Mouse (Mus musculus): Measurements from ENCODE around the gene Trim26. TPM values are rescaled to one million over a fixed set of nuclear protein-coding genes. Genes with fewer than 3 reads are reported as not detected.

Gene Trim26
- polyA plus RNA-seq, 1 experiment = 49.5 TPM

DNA sequence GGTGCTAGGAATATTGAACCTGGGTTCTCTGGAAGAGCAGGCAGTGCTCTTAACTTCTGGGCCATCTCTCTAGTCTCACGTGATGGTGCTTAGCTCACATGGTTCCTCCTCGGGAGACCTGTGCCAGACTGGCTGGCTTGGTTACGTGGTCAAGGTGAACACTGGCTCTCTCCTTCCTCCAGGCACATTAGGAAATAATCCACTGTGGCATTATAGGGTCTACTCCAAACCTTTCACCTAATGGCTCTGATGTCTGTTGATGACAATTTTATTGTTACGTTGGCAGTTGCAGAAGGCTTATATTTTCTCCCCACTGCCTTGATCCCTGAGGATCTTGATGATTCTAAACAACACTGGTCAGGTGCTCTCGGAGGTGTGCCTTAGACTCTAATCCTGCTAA, 12.0 kb downstream of the Trim26 start:
- TF ChIP-seq CTCF (IDR thresholded peaks at IDR 0.05; ENCODE audit: borderline replicate concordance, insufficient read depth, low read length) (no peak), POLR2A (IDR thresholded peaks at IDR 0.05; ENCODE audit: low read depth, low read length) (no peak)
- Histone ChIP-seq H3K27ac (ENCODE audit: insufficient read depth, low read length) (no peak overlapping the region), H3K4me3 (ENCODE audit: insufficient read depth, low read length) (no peak overlapping the region), H3K4me1 (ENCODE audit: control insufficient read depth, insufficient read depth, low read length) (peaks cover 4% of the 10 kb centered on the region; the same call in 1 of the 2 replicates)

DNA sequence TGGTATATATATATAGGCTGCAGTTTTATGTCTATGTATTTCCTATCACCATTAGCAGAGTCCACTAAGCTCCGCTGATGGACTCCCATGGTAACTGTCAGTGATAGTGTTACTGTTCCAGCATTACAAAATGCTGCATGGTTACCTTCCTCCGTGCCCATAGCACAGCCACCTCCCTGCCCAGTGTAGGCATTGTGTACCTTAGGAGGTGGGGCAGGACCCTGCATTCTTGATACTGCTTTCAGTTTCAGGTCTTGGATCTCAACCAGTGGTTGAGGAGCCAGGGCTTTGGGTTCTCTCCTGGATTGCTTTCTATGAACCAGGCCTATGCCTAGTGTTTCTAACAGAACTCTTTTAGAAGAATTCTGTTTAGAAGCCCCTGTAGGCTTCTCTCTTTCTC, 13.1 kb downstream of the Trim26 start:
- TF ChIP-seq CTCF (IDR thresholded peaks at IDR 0.05; ENCODE audit: borderline replicate concordance, insufficient read depth, low read length) = no peak
- TF ChIP-seq POLR2A (IDR thresholded peaks at IDR 0.05; ENCODE audit: low read depth, low read length) = no peak
- H3K27ac ChIP-seq (ENCODE audit: insufficient read depth, low read length) = no peak overlapping the region
- H3K4me3 ChIP-seq (ENCODE audit: insufficient read depth, low read length) = no peak overlapping the region
- no peaks in the 10 kb centered on the region; the same call in 1 of the 2 replicates for H3K4me1 ChIP-seq (ENCODE audit: control insufficient read depth, insufficient read depth, low read length)

DNA sequence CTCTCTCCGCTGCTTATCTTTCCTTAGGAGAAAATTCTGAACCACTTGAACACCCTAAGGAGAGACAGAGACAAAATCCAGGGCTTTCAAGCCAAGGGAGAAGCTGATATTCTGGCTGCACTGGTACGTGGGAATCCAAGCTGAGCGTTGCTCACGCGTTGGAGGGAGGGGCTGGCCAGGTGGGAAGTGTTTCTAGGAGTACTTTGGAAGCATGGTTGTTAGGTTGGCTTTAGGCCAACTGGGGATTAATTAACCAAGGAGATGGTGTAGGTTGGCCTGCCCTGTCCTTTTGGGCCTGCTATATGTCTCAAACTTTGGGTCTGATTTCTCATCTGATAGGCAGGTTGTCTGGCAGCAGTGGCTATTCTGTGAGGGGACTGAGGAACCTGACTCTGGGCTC, 14.3 kb downstream of the Trim26 start:
- no peaks in the 10 kb centered on the region for H3K4me1 ChIP-seq (ENCODE audit: control insufficient read depth, insufficient read depth, low read length)
- H3K27ac ChIP-seq (ENCODE audit: insufficient read depth, low read length) = no peak overlapping the region
- no peak overlapping the region for H3K4me3 ChIP-seq (ENCODE audit: insufficient read depth, low read length)
- TF ChIP-seq CTCF (IDR thresholded peaks at IDR 0.05; ENCODE audit: borderline replicate concordance, insufficient read depth, low read length) = no peak

DNA sequence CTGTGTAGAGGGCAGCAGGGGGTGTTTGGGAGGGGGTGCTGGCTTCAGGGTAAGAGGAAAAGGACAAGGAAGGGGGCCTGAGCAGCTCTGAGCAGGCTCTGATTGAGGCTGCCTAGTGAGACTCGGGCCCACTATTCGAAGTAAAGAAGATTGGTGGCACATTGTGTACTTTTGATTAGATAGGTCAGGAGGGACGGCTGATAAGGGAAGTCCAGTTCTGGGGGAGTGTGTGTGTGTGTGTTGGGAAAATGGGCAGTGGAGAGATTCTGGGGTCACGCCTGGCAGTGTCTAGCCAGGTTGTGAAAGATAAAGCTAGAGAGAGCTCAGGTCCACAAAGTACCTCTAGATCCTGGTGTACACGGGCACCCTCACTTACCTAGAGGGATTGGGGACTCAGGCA, 14.7 kb downstream of the Trim26 start:
- Histone ChIP-seq H3K4me1 (ENCODE audit: control insufficient read depth, insufficient read depth, low read length) (no peaks in the 10 kb centered on the region), H3K27ac (ENCODE audit: insufficient read depth, low read length) (no peak overlapping the region), H3K4me3 (ENCODE audit: insufficient read depth, low read length) (no peak overlapping the region)
- TF ChIP-seq CTCF (IDR thresholded peaks at IDR 0.05; ENCODE audit: borderline replicate concordance, insufficient read depth, low read length) (no peak), POLR2A (IDR thresholded peaks at IDR 0.05; ENCODE audit: low read depth, low read length) (no peak)

DNA sequence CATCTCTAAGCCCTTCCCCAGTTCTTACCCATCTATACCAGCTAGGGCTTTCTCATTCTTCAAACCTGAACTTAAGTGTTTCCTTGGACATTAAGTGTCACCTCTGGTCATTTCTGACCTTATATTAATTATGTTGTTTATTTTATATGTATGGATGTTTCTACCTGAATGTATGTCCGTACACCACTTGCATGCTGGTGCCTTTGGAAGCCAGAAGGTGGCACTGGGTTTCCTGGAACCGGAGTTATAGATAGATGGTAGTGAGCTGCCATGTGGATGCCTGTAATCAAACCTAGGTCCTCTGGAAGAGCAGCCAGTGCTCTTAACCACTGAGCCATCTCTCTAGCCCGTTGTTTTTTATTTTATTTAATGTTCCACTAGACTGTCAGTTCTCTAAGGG, 18.6 kb downstream of the Trim26 start:
- no peak overlapping the region for H3K27ac ChIP-seq (ENCODE audit: insufficient read depth, low read length)
- H3K4me1 ChIP-seq (ENCODE audit: control insufficient read depth, insufficient read depth, low read length) = no peaks in the 10 kb centered on the region
- TF ChIP-seq POLR2A (IDR thresholded peaks at IDR 0.05; ENCODE audit: low read depth, low read length) (no peak), CTCF (IDR thresholded peaks at IDR 0.05; ENCODE audit: borderline replicate concordance, insufficient read depth, low read length) (no peak)
- no peak overlapping the region for H3K4me3 ChIP-seq (ENCODE audit: insufficient read depth, low read length)

DNA sequence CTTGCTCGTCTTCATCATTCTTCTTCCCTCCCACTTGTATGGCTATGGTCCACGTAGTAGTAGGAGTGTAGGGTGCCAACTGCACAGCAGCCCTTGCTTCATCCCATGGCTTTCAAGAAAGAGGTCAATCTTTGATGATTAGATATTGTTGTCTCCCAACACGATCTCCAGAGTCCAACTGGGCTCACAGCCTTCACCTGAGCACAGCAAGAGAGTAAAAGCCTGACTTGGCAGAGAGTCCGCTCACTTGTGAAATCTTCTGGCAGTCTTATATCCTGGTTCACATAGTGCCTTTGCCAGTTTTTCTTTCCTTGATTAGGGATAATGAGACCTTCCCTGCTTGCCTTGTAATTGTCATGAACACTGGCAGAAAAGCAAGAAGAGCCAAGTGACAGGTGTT, 19.3 kb downstream of the Trim26 start:
- no peak overlapping the region for H3K27ac ChIP-seq (ENCODE audit: insufficient read depth, low read length)

DNA sequence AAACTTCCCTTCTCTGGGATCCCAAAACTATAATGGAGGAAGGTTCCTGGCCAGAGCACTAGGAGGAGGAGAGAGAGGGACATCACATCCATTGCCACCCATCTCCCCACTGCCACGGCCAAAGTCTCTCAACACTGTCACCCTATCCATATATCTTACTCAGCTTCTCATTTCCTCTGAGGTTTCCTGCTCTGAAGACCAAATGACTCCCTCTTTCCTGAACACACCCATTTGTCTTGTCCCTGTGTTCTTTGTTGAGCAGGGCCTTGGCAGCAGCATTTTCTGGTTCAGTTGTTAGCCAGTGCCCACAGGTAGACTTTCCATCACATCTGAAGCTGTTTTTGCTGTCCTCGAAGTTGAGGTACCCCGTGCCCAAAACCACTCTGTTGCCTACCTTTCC, 21.2 kb downstream of the Trim26 start:
- TF ChIP-seq CTCF (IDR thresholded peaks at IDR 0.05; ENCODE audit: borderline replicate concordance, insufficient read depth, low read length) (no peak), POLR2A (IDR thresholded peaks at IDR 0.05; ENCODE audit: low read depth, low read length) (no peak)
- H3K4me3 ChIP-seq (ENCODE audit: insufficient read depth, low read length) = no peak overlapping the region
- H3K27ac ChIP-seq (ENCODE audit: insufficient read depth, low read length) = no peak overlapping the region
- no peaks in the 10 kb centered on the region for H3K4me1 ChIP-seq (ENCODE audit: control insufficient read depth, insufficient read depth, low read length)

More for the DNA sequence above, 19.3 kb downstream of the Trim26 start:
- no peak for TF ChIP-seq POLR2A (IDR thresholded peaks at IDR 0.05; ENCODE audit: low read depth, low read length)
- no peak for TF ChIP-seq CTCF (IDR thresholded peaks at IDR 0.05; ENCODE audit: borderline replicate concordance, insufficient read depth, low read length)
- Histone ChIP-seq H3K4me1 (ENCODE audit: control insufficient read depth, insufficient read depth, low read length) (no peaks in the 10 kb centered on the region), H3K4me3 (ENCODE audit: insufficient read depth, low read length) (no peak overlapping the region)

DNA sequence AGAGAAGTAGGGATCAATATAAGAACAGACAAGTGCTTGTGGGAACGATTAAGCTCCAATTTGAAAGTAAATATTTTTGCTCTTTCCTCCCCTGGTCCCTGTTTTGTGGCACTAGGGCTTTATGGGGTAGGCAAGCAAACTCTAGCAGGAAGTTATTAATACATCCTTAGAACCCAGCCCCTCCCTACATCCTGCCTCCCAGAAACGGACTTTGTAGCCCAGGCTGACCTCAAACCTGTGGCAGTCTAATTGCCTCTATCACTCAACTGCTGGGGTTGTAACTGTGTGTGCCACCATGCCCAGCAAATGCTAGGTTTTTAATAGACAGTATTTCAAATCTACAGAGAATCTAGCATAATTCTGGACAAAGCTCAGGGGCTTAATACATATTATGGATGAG, 24.7 kb downstream of the Trim26 start:
- Histone ChIP-seq H3K4me1 (ENCODE audit: control insufficient read depth, insufficient read depth, low read length) (no peaks in the 10 kb centered on the region), H3K27ac (ENCODE audit: insufficient read depth, low read length) (no peak overlapping the region), H3K4me3 (ENCODE audit: insufficient read depth, low read length) (no peak overlapping the region)
- no peak for TF ChIP-seq POLR2A (IDR thresholded peaks at IDR 0.05; ENCODE audit: low read depth, low read length)
- TF ChIP-seq CTCF (IDR thresholded peaks at IDR 0.05; ENCODE audit: borderline replicate concordance, insufficient read depth, low read length) = no peak

DNA sequence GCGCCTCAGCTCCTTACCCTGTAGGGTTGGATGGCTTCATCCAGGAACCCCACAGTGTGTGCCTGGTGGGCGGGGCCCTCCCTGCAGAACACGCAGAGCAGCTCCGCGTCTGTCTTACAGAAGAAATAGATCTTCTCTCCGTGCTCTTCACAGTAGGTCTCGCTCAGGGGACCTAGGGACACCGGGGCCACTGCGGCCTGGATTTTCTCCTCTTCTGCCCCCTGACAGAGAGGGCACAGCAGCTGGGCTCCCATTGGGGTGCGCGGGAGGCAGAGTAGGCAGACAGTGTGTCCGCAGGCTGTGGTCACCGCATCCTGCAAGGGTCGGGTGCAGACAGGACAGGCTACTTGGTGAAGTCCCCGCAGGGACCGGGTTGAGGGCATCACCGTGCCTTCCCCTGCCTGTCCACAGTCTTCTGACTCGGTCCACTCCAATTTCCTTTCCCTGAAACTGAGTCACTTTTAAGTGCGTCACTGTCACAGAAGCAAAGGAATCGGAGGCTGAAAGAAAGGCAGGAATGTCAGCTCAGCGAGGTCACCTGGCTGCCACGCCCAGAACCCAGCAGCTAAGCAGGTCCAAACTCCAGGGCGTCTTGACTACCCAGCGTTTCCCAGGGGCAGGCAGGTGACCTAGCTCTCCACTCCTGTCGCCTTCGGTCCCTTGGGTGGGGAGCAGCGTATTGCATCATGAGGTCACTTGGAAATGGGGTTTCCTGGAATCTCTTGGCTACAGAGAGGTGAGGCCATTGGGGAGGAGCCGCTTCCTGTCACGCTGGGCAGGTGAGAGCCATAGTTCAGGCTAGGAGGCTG, 30.0 kb downstream of the Trim26 start, which contains the start of gene Trim15:
Gene Trim15 (minus strand): TSS at position 492 of the 809 bp plus-strand sequence.
- H3K27ac ChIP-seq (ENCODE audit: insufficient read depth, low read length) = no peak within 1 kb of the TSS

DNA sequence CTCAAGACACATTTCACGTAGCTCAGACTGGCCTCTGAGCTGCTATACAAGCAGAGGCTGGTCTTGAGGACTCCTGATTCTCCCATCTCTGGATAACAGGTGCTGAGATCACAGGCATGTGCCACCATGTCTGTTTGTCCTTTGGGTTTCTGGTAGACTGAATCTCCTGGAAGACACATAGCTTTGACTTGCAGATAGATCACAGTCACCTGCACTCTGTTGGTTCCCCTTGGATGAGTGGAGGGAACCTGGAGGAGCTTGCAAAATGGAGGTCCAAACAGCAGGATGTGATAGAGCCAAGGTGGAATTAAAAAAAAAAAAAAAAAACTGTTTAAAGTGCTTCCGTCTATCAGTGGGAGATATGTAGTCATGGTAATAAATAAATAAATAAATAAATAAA, 31.9 kb downstream of the Trim26 start:
- no peak overlapping the region for H3K4me3 ChIP-seq (ENCODE audit: insufficient read depth, low read length)
- no peak overlapping the region for H3K27ac ChIP-seq (ENCODE audit: insufficient read depth, low read length)
- TF ChIP-seq POLR2A (IDR thresholded peaks at IDR 0.05; ENCODE audit: low read depth, low read length) (no peak), CTCF (IDR thresholded peaks at IDR 0.05; ENCODE audit: borderline replicate concordance, insufficient read depth, low read length) (no peak)
- no peaks in the 10 kb centered on the region for H3K4me1 ChIP-seq (ENCODE audit: control insufficient read depth, insufficient read depth, low read length)

More for the DNA sequence above, 30.0 kb downstream of the Trim26 start, which contains the start of gene Trim15:
- Histone ChIP-seq H3K4me1 (ENCODE audit: control insufficient read depth, insufficient read depth, low read length) (no peaks in the 10 kb centered on the region), H3K4me3 (ENCODE audit: insufficient read depth, low read length) (no peak within 1 kb of the TSS)
- TF ChIP-seq CTCF (IDR thresholded peaks at IDR 0.05; ENCODE audit: borderline replicate concordance, insufficient read depth, low read length) = no peak
- TF ChIP-seq POLR2A (IDR thresholded peaks at IDR 0.05; ENCODE audit: low read depth, low read length) = no peak
